Mouse (Mus musculus) cerebellum, adult 2 months (tissue): ENCODE results near the gene Kremen1.

Experiments
- CTCF ChIP-seq: fragments of 200-500 bp; IDR thresholded peaks from 2 replicates; pipeline ENCODE4 v1.5.1; 2011; ENCODE audit warnings: low read depth, mild to moderate bottlenecking, control low read depth, low read length, moderate library complexity, borderline replicate concordance; ENCODE audit not compliant: insufficient read depth
- POLR2A ChIP-seq: fragments of 200-500 bp; IDR thresholded peaks from 2 replicates; pipeline ENCODE4 v1.6.1; 2011; ENCODE audit warnings: low read length, control low read depth, borderline replicate concordance; ENCODE audit not compliant: insufficient read depth

- TF ChIP-seq CTCF: no peak
- TF ChIP-seq POLR2A: no peak
Observed at GRCm38 (mm10) chr11:5165471-5165916, 95.9 kb downstream of the Kremen1 start.
